Mouse (Mus musculus) layer of hippocampus, postnatal 10 days (tissue): Measurements from ENCODE around the gene Zfp248. TPM values are rescaled to one million over a fixed set of nuclear protein-coding genes. Genes with fewer than 3 reads are reported as not detected.
A peak's percentile ranks its signal among the peaks of the same experiment; 100 is the strongest.

Experiments
- DNase-seq, 2 experiments: peaks; one replicate each; pipeline ENCODE4 v3.0.0; 2021; ENCODE audit warnings: low spot score in 2 of 2
- long read RNA-seq: library from polyadenylated mRNA; stranded (forward); transcript quantifications from one replicate; pipeline ENCODE4 v2.0.0, GENCODE M21; 2023
- total RNA-seq, 2 experiments: library from RNA; stranded (reverse); gene quantifications; 2 replicates each; pipeline ENCODE4 v1.2.3; 2021

Zfp248 gene
- 10 to 100 TPM; 14.3 to 15.0 TPM for total RNA-seq
- long read RNA-seq, partial matches to known transcripts, result 1 of 7 reads
- long read RNA-seq, other reads (novel, unspliced or antisense), result 4 of 7 reads

DNA sequence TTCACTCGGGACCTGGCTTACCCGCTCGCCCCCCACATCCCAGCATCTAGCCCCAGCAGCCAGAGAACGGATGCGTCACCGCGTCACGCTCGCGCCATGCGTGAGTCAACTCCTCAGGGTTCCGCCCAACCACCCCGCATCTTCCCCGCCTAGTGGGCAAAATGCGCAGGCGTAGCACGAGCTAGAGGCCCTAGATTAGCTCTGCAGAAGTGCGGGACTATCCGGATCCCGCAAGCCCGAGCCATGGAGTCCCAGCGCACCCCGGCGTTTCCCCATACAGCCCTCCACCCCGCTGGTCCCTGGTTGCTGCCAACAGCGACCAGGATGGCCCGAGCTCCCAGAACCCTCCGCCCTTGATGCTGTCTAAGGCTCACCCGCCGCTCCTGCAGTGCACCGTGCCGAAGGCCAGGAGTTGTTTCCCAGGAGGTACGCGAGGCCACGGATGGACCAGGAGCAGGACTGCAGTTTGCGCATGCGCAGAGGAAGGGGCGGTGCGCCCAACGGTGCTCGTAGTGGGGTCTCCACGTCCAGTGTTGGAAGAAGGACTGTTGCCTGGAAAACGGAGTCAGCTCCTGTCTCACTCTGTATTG, at the start of gene Zfp248:
Gene Zfp248, minus strand, starts transcription at position 487 of the 590 bp plus-strand sequence.
- peak; percentile 90 to 92 for DNase-seq

GRCm38 (mm10) chr6:118499010-118499409, 43.7 kb upstream of the Zfp248 start:
- DNase-seq, result no peak

DNA sequence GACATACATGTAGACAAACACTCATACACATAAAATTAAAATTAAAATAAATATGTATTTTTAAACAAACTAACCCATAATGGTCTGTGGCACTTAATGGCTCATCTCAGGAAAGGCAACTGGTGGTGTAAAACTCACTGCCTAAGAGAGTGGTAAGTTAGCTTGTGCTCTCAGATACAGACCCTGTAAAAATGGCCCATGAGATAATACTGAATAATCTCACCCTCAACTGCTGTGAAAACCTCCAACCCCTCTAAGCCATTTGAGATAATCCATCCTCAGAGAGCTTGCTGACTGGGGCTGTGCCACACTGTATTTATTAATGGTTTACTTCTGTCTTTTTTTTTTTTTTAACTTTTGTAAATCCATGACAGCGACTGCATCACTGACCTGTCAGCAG, 26.8 kb upstream of the Zfp248 start:
- DNase-seq, result no peak

GRCm38 (mm10) chr6:118478957-118479708, 23.8 kb upstream of the Zfp248 start, which contains the start of gene Zfp9:
TSS of gene Zfp9 (minus strand) at chr6:118479320.
- DNase-seq, result peak; percentile 77 to 85

DNA sequence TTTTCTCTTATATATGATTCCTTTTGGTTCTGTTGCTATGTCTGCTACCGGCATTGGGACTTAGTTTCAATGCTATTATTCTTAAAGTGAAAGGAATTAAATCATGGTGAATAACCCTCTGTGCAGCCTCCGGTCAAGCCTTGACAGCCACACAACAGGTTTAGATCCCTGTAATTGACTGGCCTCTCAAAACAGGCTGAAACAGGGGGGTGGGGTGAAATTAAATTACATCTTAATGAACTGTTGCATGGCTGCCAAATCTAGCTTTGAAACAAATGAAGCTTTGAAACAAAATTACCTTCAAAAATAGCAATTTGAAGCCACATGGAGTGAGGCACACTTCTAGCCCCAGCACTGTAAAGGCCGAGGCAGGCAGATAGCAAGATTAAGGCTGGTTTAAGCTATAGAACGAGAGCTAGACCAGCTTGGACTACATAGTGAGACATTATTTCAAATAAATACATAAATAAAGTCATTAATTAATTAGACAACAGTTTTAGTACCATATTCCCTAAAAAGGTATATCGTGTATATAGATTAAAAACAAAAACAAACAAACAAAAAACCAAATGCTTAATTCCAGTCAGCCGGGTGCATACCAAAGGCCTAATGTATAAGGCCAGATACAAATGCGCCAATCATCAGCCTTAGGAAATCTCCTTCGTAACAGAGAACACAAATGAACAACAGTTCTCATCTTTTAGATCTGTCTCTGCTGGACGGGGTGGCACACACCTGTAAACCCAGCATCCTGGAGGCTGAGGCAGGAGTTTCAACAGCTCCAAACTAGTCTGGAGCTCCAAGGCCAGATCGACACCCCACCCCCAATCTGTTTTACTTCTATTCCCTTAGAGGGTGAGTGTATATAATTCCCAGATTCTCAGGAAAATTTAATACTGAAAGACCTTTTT, 22.8 kb upstream of the Zfp248 start:
- DNase-seq, result no peak

GRCm38 (mm10) chr6:118462069-118462705, 6.9 kb upstream of the Zfp248 start:
- no peak for DNase-seq

DNA sequence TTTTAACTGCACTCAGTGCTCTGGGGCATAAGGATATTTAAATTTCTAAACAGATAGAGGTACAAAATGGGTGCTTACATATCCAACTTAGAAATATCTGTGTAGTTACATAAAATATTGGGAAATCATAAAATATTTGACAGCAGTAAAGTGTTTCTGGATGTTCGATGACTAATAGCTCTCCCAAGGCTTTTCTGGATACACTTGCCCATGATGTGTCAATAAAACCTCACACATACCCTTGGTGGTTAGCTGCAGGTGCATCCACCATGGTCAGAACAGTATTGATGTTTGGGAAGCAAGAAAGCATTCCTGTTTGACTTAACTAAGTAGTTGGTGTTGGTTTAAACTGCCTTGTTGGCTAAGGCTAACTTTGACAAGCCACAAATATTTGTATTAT, 2.4 kb upstream of the Zfp248 start:
- DNase-seq, result no peak

DNA sequence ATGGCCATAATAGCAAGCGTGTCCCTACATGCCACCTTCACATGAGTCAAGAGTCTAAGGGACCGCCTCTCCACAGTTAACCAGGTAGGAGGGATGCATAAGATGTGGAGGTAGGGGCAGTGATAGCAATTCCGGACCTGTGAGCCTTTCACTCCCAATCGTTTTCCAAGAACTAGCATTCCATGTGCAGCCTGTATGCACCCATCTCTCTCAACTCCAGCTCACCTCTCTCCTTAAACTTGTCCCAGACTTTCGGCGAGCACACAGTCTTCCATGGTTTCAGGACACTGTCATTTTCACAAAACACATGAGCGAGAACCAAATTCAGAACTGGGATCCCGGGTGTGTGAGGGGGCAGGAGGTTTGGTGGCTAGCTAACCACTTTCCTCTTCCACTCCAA, 876 bp downstream of the Zfp248 start:
- DNase-seq, result peak in 1 of 2 experiments; percentile 18

- DNase-seq, result no peak
Measured at GRCm38 (mm10) chr6:118431502-118431901, 23.8 kb downstream of the Zfp248 start.

DNA sequence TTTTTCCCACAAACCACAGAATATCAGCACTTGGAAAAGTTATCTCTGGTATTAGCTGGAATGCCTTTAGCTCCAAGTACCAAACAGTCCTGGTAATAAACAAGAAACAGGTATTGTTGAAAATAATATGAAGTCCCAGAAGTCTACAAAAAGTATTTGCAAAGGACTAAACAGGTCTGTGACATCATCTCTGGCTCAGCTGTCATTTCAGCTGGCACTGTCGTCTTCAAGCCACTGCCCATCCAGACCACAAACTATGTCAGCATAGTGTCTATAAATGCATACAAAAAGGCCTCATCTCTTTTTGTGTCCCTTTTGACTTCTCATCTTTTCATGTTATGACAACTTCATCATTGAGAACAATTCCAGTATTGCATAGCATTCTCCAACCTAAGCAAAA, 28.7 kb downstream of the Zfp248 start:
- no peak for DNase-seq

DNA sequence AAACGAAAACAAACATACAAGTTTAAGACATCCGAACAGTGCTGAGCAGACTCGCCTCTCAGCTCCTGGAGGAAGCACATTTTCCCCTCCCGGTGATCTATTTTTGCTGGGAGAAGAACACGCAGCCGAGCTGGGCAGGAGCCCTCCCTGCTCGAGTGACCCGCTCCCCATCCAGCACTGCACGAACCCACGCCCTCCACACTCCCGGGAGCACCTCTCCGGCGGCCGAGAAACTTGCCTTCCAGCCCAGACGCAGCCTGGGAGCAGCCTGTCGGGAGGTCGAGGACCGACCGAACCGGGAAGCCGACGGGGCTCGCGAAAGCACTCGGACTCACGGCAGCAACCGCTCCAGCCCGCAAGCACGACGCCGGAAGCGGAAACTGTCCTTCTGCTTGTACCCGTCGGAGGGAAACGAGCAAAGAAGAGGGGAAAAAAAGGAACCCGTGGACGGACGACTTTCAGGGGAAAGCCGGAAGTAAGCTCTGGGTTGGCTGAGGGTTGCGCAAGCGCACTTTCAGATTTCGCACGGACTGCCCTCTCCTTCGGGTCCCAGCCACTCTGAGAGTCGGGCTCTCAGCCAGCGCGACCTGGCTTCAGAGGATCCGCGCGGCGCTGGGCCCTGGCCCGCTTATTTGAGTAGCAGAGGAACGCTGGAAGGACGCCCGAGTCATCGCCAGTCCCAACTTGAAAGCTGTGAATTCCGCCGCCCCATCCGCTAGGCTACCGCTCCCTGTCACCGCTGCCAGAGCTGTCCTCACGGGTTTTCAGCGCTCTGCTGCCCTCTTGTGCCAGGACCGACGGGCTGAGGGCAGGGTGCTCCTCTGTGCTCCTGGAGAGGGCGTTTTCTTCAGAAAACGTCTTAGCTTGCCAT, 36.0 kb downstream of the Zfp248 start, which contains the start of gene Bms1:
Gene Bms1, minus strand, starts transcription at position 425 of the 871 bp plus-strand sequence.
- peak; percentile 97 to 98 for DNase-seq

DNA sequence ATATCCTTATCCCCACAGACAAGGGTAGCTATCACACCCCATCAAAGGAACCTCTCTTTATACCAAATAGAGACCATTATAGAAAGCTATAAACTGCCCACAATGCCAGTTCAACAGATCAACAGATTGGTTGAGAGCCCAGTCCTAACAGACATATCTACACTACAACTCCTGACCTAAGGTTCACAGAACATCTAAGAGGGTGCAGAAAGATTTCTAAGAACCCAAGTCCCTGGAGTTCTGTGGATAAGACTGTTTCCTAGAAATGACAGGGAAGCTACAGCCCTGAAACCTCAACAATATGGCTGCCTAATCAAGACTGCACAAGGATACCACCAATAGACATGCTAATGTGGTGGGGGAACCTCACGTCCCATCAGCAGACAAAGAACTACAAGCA, 44.9 kb downstream of the Zfp248 start:
- no peak for DNase-seq

- DNase-seq, result no peak
Measured at GRCm38 (mm10) chr6:118408510-118408909, 46.8 kb downstream of the Zfp248 start.

GRCm38 (mm10) chr6:118406421-118406820, 48.9 kb downstream of the Zfp248 start:
- DNase-seq, result no peak

- DNase-seq, result no peak
Measured at GRCm38 (mm10) chr6:118390746-118391145, 64.6 kb downstream of the Zfp248 start.

DNA sequence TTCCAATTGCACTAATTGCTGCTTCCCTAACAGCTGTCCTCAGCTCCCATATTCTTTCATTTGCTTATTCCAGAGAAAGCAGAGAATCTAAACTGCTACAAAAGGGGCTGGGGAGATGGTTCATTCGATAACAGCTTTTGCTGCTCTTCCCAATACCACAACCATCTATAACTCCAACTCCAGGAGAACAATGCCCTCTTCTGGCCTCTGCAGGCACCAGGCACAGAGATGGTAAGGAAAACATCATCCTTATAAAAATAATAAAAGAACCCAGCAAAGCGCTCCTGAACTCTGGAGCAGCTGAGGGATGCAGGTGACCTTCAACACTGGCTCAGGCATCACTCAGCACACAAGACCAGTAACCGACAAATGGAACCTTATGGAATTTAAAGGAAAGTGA, 69.4 kb downstream of the Zfp248 start:
- DNase-seq, result no peak

GRCm38 (mm10) chr6:118381234-118381633, 74.1 kb downstream of the Zfp248 start:
- no peak for DNase-seq

GRCm38 (mm10) chr6:118380630-118381029, 74.7 kb downstream of the Zfp248 start:
- DNase-seq, result no peak

DNA sequence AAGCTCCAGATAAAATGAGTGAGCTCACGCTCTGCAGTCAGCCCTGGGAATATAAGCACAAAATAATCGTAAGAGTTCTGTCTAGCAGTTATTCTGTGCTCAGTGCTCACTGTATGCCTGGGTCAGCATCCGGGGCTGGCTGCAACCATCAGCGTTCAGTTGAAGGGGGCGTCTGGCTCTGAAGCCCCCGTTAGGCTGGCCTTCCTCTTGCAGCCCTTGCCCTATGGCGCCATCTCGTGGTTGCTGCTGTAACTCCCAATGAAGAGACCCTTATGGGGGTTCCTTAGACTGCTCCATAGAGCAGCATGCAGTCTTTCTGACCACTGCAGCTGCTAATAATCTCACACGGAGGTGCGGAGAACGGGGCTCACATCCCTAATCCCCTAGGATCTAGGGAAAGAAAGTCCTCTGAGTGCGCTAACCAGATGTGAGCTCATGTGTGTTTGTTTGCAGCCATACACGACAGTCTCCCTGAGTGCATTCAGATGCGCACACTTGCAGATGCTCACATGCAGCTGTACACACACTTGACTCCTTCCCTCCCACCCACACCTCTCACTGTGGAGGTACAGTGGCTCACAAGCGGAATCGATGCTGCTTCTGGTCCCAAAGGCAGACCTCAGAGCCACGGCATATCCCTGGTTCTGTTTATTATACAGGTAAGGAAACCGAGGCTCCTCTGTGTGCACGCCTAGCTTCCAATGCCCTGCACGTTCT, 75.7 kb downstream of the Zfp248 start:
- peak; percentile 91 to 93 for DNase-seq
